Mouse (Mus musculus) forebrain, embryonic 10.5 days (tissue): ENCODE measurements around the gene Senp3. TPM values are rescaled to one million over a fixed set of nuclear protein-coding genes. Genes with fewer than 3 reads are reported as not detected.

Experiments used
- DNase-seq: peaks from one replicate; pipeline ENCODE4 v3.0.0-alpha.2; 2017; ENCODE audit warnings: low spot score; ENCODE audit errors: extremely low spot score
- H3K27ac ChIP-seq: fragments of 300-500 bp; sonication (generic); 2 replicates; pipeline ENCODE4 v1.5.1; 2016; ENCODE audit warnings: mild to moderate bottlenecking
- H3K27me3 ChIP-seq: fragments of 300-500 bp; sonication (generic); 2 replicates; pipeline ENCODE4 v1.6.1; 2016; ENCODE audit warnings: mild to moderate bottlenecking; ENCODE audit not compliant: poor library complexity, severe bottlenecking
- H3K36me3 ChIP-seq: fragments of 300-500 bp; sonication (generic); replicated peaks from 2 replicates; pipeline ENCODE4 v1.6.1; 2016; ENCODE audit warnings: mild to moderate bottlenecking, moderate library complexity
- H3K4me1 ChIP-seq: fragments of 300-500 bp; sonication (generic); 2 replicates; pipeline ENCODE4 v1.6.1; 2016
- H3K4me3 ChIP-seq: fragments of 300-500 bp; sonication (generic); 2 replicates; pipeline ENCODE4 v1.5.1; 2016; ENCODE audit warnings: mild to moderate bottlenecking, moderate library complexity
- H3K9me3 ChIP-seq: fragments of 300-500 bp; sonication (generic); 2 replicates; pipeline ENCODE4 v1.6.1; 2016; ENCODE audit warnings: mild to moderate bottlenecking, moderate library complexity
- WGBS: fragments of 180-500 bp; shearing (Covaris S2); methylation state at CpG from one replicate; pipeline ENCODE4 v1.1.7; 2016; 5-methylcytosine and 5-hydroxymethylcytosine counted together
- polyA plus RNA-seq: library from polyadenylated mRNA; unstranded; fragments of >200 nt; fragmentation: Nextera tagmentation; extraction: Ambion mirVana; gene quantifications from 2 replicates; pipeline ENCODE4 v1.2.1, GENCODE M21; 2016

The Senp3 gene
- polyA plus RNA-seq, 1 experiment from 2014 or later = 128 TPM

DNA sequence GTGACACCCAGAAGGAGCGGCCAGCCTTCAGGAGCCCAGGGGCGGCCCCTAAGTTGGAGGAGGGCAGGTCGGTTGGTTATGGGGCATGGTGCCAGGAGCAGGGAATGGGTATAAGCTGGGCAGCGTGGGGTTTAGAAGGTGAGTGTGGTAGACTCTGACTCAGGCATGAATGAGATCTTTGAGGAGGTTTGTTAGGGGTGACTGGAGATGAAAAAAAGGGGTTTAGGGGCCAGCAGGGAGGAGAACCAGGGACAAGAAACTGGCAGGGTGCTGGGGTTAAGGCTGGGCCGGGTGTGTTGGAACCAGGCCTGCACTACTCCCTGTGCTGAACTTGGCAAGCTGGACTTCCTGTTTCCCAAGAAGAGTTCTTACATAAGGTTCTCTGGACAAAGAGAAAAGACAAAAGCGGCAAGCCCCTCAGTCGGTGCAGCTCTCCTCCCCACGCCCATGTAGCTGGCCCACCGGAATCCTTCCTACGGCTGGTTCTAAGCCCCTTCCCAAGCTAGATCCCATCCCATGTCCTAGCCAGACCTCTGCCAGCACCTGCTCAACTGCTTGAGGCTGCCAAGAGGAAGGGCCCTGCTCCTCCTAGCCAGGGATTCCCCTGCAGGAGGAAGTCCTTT lies 3.8 kb upstream of the Senp3 start, which contains the start of gene Tnfsf13:
Gene Tnfsf13 (minus strand): TSS at position 259 of the 623 bp plus-strand sequence.
- Histone ChIP-seq H3K4me3 (peak within 1 kb of the TSS; percentile 13; the same call in 1 of the 2 replicates), H3K4me1 (peaks cover 49% of the 10 kb centered on the region), H3K27me3 (0 out of 2 replicates have a peak, but pooled peaks cover 13% of the 10 kb centered on the region), H3K36me3 (no peaks in the 10 kb centered on the region), H3K27ac (peak within 1 kb of the TSS; percentile 65), H3K9me3 (no peaks in the 10 kb centered on the region)
- DNase-seq = no peak
- 65% methylated on average over 10 of the region's 10 CpGs for WGBS

DNA sequence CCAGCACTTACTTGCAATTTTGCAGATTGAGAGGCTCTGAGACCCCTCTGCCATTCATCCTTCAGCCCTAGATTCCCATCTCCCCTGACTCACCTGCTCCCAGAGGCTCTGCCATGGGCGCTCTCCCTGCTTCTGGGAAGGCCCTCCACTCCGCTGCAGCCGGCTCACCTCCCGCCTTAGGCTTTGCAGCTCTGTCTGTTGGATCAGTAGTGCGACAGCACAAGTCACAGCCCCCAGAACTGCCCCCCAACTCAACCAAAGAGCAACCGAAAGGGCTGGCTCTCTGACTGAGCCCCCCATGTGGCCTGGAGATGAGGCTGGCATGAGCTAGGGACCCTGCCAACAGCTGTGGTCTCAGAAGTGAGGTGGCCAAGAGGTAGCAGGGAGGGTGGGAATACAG lies 3.1 kb upstream of the Senp3 start:
- Histone ChIP-seq H3K4me3 (peak overlapping the region; percentile 13; the same call in 1 of the 2 replicates), H3K27ac (peak overlapping the region; percentile 65; the same call in 1 of the 2 replicates)

DNA sequence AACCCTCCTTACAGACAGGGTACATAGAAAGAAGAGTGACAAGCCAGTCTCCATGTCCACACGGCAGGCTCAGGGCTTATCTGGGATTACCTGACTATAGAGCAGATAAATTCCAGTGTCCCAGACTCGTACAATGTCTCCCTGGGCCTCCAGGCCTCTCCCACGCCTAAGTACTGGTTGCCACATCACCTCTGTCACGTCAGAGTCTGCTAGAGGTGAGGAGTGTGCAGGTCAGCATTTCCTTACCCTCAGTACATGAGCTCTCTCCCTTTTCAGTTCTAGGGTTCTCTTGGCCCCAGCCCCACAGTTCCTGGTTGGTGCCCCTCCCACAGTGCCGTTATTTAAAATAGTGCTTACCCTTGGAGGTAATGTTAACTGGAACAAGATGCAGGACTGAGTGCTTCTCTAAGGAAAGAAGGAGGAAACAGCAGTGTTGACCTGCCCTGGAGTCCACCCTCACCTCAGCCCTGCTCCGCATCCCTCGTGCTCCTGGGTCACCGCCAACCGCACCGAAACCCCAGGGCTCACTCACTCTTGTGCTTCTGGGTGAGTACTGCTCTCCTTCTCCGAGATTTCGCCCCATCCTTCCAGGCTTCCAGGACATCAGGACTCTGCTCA lies 2.4 kb upstream of the Senp3 start:
- H3K27ac ChIP-seq = 0 out of 2 replicates have a peak overlapping the region, but pooled peaks have one; percentile 91

More for the DNA sequence above, 3.1 kb upstream of the Senp3 start:
- DNase-seq = no peak
- H3K36me3 ChIP-seq = peaks cover 7% of the 10 kb centered on the region
- H3K4me1 ChIP-seq = peaks cover 56% of the 10 kb centered on the region
- no peaks in the 10 kb centered on the region for H3K9me3 ChIP-seq
- whole genome bisulfite sequencing = 78% methylated on average over 6 of the region's 6 CpGs
- H3K27me3 ChIP-seq = 0 out of 2 replicates have a peak, but pooled peaks cover 13% of the 10 kb centered on the region

DNA sequence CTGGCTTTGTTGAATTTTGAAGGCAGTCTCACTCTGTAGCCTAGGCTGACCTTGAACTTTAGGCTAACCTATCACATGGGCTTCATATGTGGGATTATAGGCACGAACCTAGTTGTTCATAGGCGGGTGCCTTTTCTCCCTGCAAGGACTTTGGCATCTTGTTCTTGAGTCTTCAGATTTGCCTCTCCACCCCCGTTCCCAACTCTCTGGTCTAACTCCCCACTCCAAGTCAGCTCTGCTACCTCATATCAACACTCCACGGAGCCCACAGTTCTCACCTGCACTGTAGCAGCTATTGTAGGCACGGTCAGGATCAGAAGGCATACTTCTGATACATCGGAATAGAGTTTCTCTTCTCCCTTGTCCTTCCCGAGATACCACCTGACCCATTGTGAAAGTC lies 1.7 kb upstream of the Senp3 start:
- H3K4me1 ChIP-seq = peaks cover 61% of the 10 kb centered on the region
- no peak overlapping the region for H3K4me3 ChIP-seq
- peak overlapping the region; percentile 91 for H3K27ac ChIP-seq
- H3K36me3 ChIP-seq = peaks cover 21% of the 10 kb centered on the region
- DNase-seq = no peak
- WGBS = 84% methylated on average over 7 of the region's 7 CpGs
- 0 out of 2 replicates have a peak, but pooled peaks cover 13% of the 10 kb centered on the region for H3K27me3 ChIP-seq
- no peaks in the 10 kb centered on the region for H3K9me3 ChIP-seq

More for the DNA sequence above, 2.4 kb upstream of the Senp3 start:
- WGBS = 87% methylated on average over 12 of the region's 12 CpGs
- Histone ChIP-seq H3K27me3 (0 out of 2 replicates have a peak, but pooled peaks cover 13% of the 10 kb centered on the region), H3K9me3 (no peaks in the 10 kb centered on the region), H3K4me3 (no peak overlapping the region), H3K4me1 (peaks cover 61% of the 10 kb centered on the region), H3K36me3 (peaks cover 14% of the 10 kb centered on the region)
- DNase-seq = no peak

DNA sequence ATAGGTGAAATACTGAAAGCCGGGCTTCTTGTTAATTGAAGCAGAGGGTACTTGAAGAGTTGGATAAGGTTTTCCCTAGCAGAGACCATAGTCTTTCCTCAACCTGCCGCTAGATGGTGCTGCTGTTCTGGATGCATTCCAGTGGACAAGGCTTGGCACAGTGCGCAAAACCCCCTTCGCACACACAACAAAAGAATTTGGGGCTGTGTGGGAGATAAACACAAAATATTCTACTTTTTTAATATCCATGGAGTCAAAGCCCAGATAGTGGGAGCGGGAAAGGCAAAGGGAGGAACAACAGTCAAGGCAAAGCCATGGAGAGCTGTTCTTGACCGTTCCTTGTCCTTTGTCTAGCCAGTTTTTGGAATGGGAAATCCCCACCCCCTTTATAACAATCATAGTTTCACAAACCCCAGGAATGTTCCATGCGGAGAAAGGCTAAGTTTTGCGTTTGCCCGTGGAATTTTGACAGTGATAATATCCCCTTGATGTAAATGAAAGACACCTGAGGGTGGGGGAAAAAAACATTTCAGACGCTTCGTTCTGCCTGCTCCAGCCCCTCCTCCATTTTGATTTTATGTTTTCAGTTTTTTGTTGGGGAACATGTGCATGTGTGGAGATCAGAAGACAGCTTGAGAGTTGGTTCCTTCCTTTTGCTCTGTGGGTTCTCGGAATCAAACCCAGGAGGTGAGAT lies 1.1 kb upstream of the Senp3 start:
- peak overlapping the region; percentile 91 for H3K27ac ChIP-seq
- peak overlapping the region; percentile 70 for H3K4me3 ChIP-seq
- 30% methylated on average over 12 of the region's 12 CpGs for WGBS
- H3K27me3 ChIP-seq = 0 out of 2 replicates have a peak, but pooled peaks cover 13% of the 10 kb centered on the region
- H3K4me1 ChIP-seq = peaks cover 61% of the 10 kb centered on the region
- no peaks in the 10 kb centered on the region for H3K9me3 ChIP-seq
- peaks cover 26% of the 10 kb centered on the region for H3K36me3 ChIP-seq
- DNase-seq = peak; percentile 88

DNA sequence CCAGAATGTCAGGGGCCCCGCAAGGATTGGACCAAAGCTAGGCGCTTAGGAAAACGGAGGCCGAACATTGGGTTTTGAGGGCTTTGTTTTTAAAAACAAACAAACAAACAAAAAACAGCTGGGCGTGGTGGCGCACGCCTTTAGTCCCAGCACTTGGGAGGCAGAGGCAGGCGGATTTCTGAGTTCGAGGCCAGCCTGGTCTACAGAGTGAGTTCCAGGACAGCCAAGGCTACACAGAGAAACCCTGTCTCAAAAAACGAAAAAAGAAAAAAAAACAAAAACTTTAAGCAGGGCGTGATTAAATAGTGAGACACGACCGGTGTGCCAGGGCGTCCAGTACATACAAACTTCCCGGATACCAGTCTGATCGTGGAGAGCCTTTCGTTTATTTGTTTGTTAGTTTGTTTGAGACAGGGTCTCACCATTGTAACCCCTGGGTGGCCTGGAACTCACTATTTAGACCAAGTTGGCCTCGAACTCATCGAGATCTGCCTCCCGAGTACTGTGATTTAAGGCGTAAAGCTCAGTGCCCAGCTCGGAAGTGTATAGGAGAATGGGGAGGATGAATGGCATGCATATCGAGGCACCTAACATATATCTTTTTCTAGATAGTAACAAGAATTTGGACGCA lies 440 bp upstream of the Senp3 start:
- no peak for DNase-seq
- Histone ChIP-seq H3K4me3 (peak overlapping the region; percentile 70), H3K9me3 (no peaks in the 10 kb centered on the region), H3K27me3 (0 out of 2 replicates have a peak, but pooled peaks cover 13% of the 10 kb centered on the region), H3K27ac (peak overlapping the region; percentile 91), H3K36me3 (peaks cover 33% of the 10 kb centered on the region), H3K4me1 (peaks cover 61% of the 10 kb centered on the region)
- 33% methylated on average over 24 of the region's 24 CpGs for WGBS

DNA sequence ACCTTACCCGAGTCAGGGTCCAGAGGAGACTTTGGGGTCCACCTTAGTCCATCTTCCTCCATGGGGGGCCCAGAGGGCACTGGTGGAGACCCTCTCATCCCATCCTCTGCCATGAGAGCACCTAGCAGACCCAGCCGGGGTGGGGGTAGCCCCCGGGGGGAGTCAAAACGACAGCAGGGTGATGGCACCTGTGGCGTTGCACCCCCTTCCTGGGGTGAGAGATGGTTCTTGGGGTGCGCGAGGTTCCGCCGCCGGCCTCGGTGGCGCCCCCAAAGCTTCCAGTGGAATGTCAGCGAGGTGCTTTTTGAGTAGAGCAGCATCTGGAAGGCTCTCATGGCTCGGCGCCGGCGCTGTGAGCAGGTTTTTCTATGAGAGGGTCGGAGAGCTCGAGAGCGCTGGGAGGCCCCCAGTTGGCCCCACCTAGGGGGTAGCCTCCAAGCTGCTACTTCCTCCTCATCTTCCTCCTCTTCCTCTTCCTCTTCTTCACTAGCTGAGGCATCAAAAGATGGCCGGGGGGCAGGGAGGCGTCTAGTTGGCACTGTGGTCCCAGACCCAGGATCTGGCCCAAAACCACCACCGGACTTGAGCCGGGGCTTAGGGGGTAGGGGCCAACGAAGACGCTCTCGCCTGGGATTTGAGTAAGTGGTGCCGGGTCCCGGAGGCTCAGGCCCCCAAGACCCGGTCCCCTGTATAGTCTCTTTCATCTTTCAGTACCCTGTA lies 1.6 kb downstream of the Senp3 start:
- DNase-seq = no peak
- peak overlapping the region; percentile 70 for H3K4me3 ChIP-seq
- H3K36me3 ChIP-seq = peaks cover 53% of the 10 kb centered on the region
- no peaks in the 10 kb centered on the region for H3K9me3 ChIP-seq
- H3K27me3 ChIP-seq = 0 out of 2 replicates have a peak, but pooled peaks cover 6% of the 10 kb centered on the region
- WGBS = 95% methylated on average over 30 of the region's 30 CpGs
- H3K27ac ChIP-seq = 0 out of 2 replicates have a peak overlapping the region, but pooled peaks have one; percentile 16
- peaks cover 44% of the 10 kb centered on the region for H3K4me1 ChIP-seq

DNA sequence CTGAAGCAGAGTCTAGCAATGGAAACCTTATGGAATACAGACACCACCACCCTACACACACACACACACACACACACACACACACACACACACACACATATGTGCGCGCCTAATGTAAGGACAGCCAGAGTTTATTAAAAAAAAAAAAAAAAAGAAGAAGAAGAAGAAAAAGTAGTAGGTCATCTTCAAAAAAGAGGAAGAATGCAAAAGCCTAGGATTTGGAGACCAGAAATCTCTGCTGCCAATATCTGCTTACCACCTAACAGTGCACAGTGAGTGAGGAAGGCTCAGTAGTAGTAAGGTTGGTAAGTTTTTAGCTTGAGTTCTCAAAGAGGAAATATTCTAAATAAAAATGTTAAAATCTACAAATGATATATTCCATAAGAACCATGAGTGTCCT lies 2.7 kb downstream of the Senp3 start:
- no peak for DNase-seq
- Histone ChIP-seq H3K9me3 (no peaks in the 10 kb centered on the region), H3K27me3 (no peaks in the 10 kb centered on the region), H3K4me1 (peaks cover 39% of the 10 kb centered on the region), H3K27ac (no peak overlapping the region), H3K36me3 (peaks cover 65% of the 10 kb centered on the region), H3K4me3 (peak overlapping the region; percentile 10; the same call in 1 of the 2 replicates)
- 100% methylated on average over 2 of the region's 2 CpGs for WGBS

DNA sequence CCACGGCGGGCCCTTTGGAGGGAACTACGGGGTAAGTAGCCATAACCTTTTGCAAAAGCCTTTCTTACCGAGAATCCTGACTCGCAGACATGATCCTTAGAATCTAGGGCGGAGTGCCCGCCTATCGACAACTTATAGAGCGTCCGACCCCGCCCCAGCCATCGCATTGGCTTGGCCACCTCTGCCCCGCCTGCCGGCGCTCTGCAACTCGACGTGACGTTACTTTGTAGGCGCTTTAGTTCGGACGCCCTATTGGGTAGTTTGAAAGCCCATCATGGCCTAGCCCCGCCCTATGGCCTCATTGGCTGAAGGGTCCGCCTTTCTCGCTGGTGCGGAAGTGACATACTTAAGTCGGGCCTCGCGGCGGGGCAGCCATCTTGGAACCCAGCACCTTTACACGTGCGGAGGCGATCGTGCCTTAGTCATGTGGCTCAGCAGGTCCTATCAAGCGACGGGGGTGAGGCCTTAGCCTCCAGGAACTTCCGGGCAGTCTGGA lies 9.6 kb downstream of the Senp3 start, which contains the start of gene Eif4a1:
Gene Eif4a1 (minus strand): TSS at position 213 of the 496 bp plus-strand sequence.
- Histone ChIP-seq H3K4me3 (peak within 1 kb of the TSS; percentile 100), H3K9me3 (no peaks in the 10 kb centered on the region), H3K4me1 (peaks cover 40% of the 10 kb centered on the region), H3K27me3 (no peaks in the 10 kb centered on the region), H3K27ac (peak within 1 kb of the TSS; percentile 99), H3K36me3 (peaks cover 91% of the 10 kb centered on the region)
- peak; percentile 100 for DNase-seq
- under 1% methylated on average over 36 of the region's 36 CpGs for WGBS

DNA sequence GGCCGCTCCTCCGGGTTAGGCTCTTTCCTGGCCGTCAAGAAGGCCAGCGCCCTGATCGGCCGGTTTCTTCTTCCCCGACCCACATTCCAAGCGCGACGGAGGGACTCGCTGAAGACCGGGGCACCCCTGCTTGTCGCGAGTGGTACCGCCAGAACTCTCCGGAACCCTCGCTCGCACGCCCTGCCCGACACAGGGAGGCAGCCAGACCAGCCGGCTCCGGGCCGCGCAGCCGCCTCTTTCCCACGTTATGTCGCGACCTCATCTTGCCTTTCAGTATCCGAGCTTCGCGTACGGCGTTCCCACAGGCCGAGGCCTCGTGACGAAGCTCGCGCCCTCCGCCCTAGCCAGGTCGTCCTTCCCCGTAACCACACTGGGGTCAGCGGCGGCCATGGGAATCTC lies 10.2 kb downstream of the Senp3 start:
- peaks cover 90% of the 10 kb centered on the region for H3K36me3 ChIP-seq
- no peaks in the 10 kb centered on the region for H3K27me3 ChIP-seq
- H3K4me1 ChIP-seq = peaks cover 40% of the 10 kb centered on the region
- peak; percentile 42 for DNase-seq
- under 1% methylated on average over 43 of the region's 43 CpGs for WGBS
- H3K27ac ChIP-seq = peak overlapping the region; percentile 99
- peak overlapping the region; percentile 100 for H3K4me3 ChIP-seq
- H3K9me3 ChIP-seq = no peaks in the 10 kb centered on the region

DNA sequence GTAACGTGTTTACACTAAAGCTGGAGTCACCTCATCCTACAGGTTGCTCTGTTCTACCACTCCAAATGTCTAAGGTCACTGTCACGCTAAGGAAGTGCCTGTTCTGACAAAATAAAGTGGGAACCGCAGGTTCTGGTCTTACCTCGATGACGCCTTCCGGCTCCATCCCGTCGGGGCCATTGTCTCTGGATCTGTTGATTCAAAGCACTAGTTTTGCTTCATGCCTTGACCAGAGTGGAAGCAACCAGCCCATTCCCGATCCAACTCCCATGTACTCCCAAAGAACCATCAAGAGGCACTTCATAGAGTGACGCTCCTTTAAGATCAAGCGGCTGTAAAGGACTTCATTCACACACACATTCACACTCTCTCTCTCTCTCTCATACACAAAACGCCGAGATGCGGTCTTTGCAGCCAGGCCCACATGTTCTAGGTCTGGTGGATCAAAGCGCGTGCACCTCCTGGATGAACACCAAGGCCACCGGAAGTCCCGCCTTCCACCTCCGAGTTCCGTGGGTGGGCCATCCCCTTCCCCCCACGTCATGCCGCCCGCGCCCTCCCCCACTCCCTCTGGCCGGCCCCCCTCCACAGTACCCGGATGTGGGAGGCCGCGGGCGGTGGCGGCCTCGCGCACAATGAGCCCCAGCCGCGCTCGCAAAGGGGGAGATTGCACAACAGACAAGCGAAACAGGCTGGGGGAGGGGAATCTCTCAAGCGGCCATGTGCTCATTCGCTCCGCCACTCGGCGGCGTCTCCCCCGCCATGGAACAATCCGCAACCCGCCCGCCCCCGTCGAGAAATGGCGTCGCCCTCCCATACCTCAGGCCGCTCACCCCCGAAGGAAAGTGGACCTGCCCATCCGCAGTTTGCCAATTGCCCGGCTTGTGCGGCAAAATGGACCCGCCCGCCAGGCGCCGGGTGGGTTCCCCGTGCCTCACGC lies 10.8 kb downstream of the Senp3 start:
- Histone ChIP-seq H3K4me3 (peak overlapping the region; percentile 100), H3K36me3 (peaks cover 90% of the 10 kb centered on the region), H3K4me1 (peaks cover 40% of the 10 kb centered on the region), H3K27me3 (no peaks in the 10 kb centered on the region), H3K27ac (peak overlapping the region; percentile 99), H3K9me3 (no peaks in the 10 kb centered on the region)
- under 1% methylated on average over 61 of the region's 61 CpGs for WGBS
- peak; percentile 95 for DNase-seq
